Mouse (Mus musculus): ENCODE measurements around the gene Wwtr1.

Gene Wwtr1

GRCm38 (mm10) chr3:57558761-57559160, 16.9 kb downstream of the Wwtr1 start:
- DNase-seq (ENCODE audit: low read depth, low spot score), result no peak

- DNase-seq (ENCODE audit: low read depth, low spot score), result no peak
Measured at GRCm38 (mm10) chr3:57557408-57557807, 18.3 kb downstream of the Wwtr1 start.

- DNase-seq (ENCODE audit: low read depth, low spot score), result no peak
Measured at GRCm38 (mm10) chr3:57555560-57555959, 20.1 kb downstream of the Wwtr1 start.

GRCm38 (mm10) chr3:57554890-57555239, 20.8 kb downstream of the Wwtr1 start:
- DNase-seq (ENCODE audit: low read depth, low spot score), result no peak

GRCm38 (mm10) chr3:57554124-57554889, 21.4 kb downstream of the Wwtr1 start:
- no peak for DNase-seq (ENCODE audit: low read depth, low spot score)

GRCm38 (mm10) chr3:57553108-57553507, 22.6 kb downstream of the Wwtr1 start:
- DNase-seq (ENCODE audit: low read depth, low spot score), result no peak

GRCm38 (mm10) chr3:57551210-57551609, 24.5 kb downstream of the Wwtr1 start:
- no peak for DNase-seq (ENCODE audit: low read depth, low spot score)

- no peak for DNase-seq (ENCODE audit: low read depth, low spot score)
Measured at GRCm38 (mm10) chr3:57550468-57551185, 25.1 kb downstream of the Wwtr1 start.

GRCm38 (mm10) chr3:57544154-57544553, 31.6 kb downstream of the Wwtr1 start:
- no peak for DNase-seq (ENCODE audit: low read depth, low spot score)

- no peak for DNase-seq (ENCODE audit: low read depth, low spot score)
Measured at GRCm38 (mm10) chr3:57542848-57543380, 32.8 kb downstream of the Wwtr1 start.

GRCm38 (mm10) chr3:57541205-57541604, 34.5 kb downstream of the Wwtr1 start:
- no peak for DNase-seq (ENCODE audit: low read depth, low spot score)

GRCm38 (mm10) chr3:57540474-57540873, 35.2 kb downstream of the Wwtr1 start:
- DNase-seq (ENCODE audit: low read depth, low spot score), result no peak

- DNase-seq (ENCODE audit: low read depth, low spot score), result no peak
Measured at GRCm38 (mm10) chr3:57535483-57536185, 40.1 kb downstream of the Wwtr1 start.

GRCm38 (mm10) chr3:57534450-57534849, 41.3 kb downstream of the Wwtr1 start:
- DNase-seq (ENCODE audit: low read depth, low spot score), result no peak

- no peak for DNase-seq (ENCODE audit: low read depth, low spot score)
Measured at GRCm38 (mm10) chr3:57533876-57534275, 41.8 kb downstream of the Wwtr1 start.

GRCm38 (mm10) chr3:57532991-57533725, 42.6 kb downstream of the Wwtr1 start:
- DNase-seq (ENCODE audit: low read depth, low spot score), result no peak

- DNase-seq (ENCODE audit: low read depth, low spot score), result no peak
Measured at GRCm38 (mm10) chr3:57530836-57531235, 44.9 kb downstream of the Wwtr1 start.

GRCm38 (mm10) chr3:57530221-57530620, 45.5 kb downstream of the Wwtr1 start:
- DNase-seq (ENCODE audit: low read depth, low spot score), result no peak

- DNase-seq (ENCODE audit: low read depth, low spot score), result no peak
Measured at GRCm38 (mm10) chr3:57527154-57527553, 48.6 kb downstream of the Wwtr1 start.

GRCm38 (mm10) chr3:57523093-57523492, 52.6 kb downstream of the Wwtr1 start:
- no peak for DNase-seq (ENCODE audit: low read depth, low spot score)

GRCm38 (mm10) chr3:57521876-57522275, 53.8 kb downstream of the Wwtr1 start:
- no peak for DNase-seq (ENCODE audit: low read depth, low spot score)

- no peak for DNase-seq (ENCODE audit: low read depth, low spot score)
Measured at GRCm38 (mm10) chr3:57519995-57520394, 55.7 kb downstream of the Wwtr1 start.
